Mouse (Mus musculus) thymus, adult 2 months (tissue): Measurements from ENCODE around the gene Ttc39b. TPM values are rescaled to one million over a fixed set of nuclear protein-coding genes. Genes with fewer than 3 reads are reported as not detected.

Experiments
- DNase-seq: peaks from one replicate; pipeline ENCODE4 v3.0.0; 2021
- H3K27ac ChIP-seq: fragments of 200-500 bp; 2 replicates; pipeline ENCODE4 v1.5.1; 2012; ENCODE audit warnings: low read length, control low read depth; ENCODE audit not compliant: control insufficient read depth, insufficient read depth
- H3K27me3 ChIP-seq: fragments of 200-500 bp; 2 replicates; pipeline ENCODE4 v1.6.1; 2012; ENCODE audit warnings: mild to moderate bottlenecking, low read length, moderate library complexity, mixed read lengths; ENCODE audit not compliant: control insufficient read depth, insufficient read depth
- H3K36me3 ChIP-seq: fragments of 200-500 bp; 2 replicates; pipeline ENCODE4 v1.6.1; 2012; ENCODE audit warnings: mild to moderate bottlenecking, low read length, moderate library complexity; ENCODE audit not compliant: control insufficient read depth, insufficient read depth
- H3K4me1 ChIP-seq: fragments of 200-500 bp; replicated peaks from 2 replicates; pipeline ENCODE4 v1.6.1; 2012; ENCODE audit warnings: low read length; ENCODE audit not compliant: control insufficient read depth, insufficient read depth
- H3K4me3 ChIP-seq: fragments of 200-500 bp; 2 replicates; pipeline ENCODE4 v1.5.1; 2012; ENCODE audit warnings: mild to moderate bottlenecking, low read length, control low read depth, moderate library complexity; ENCODE audit not compliant: control insufficient read depth, insufficient read depth
- CTCF ChIP-seq: fragments of 200-500 bp; IDR thresholded peaks from 2 replicates; pipeline ENCODE4 v1.5.1; 2012; ENCODE audit warnings: mild to moderate bottlenecking, control low read depth, low read length, moderate library complexity, borderline replicate concordance; ENCODE audit not compliant: control insufficient read depth, poor library complexity, insufficient read depth; ENCODE audit errors: extremely low read depth
- POLR2A ChIP-seq: fragments of 200-500 bp; IDR thresholded peaks from 2 replicates; pipeline ENCODE4 v1.6.1; 2012; ENCODE audit warnings: mild to moderate bottlenecking, low read length, control low read depth, moderate library complexity; ENCODE audit not compliant: control insufficient read depth, poor library complexity, insufficient read depth; ENCODE audit errors: extremely low read depth
- WGBS: fragments of 180-500 bp; shearing (Covaris S2); methylation state at CpG from one replicate; pipeline ENCODE4 v1.1.7; 2018; 5-methylcytosine and 5-hydroxymethylcytosine counted together
- polyA plus RNA-seq: library from polyadenylated mRNA; depleted of rRNA; stranded (reverse); fragments of >200 nt; gene quantifications from 2 replicates; pipeline ENCODE4 v1.2.3, GENCODE M21; 2012

Ttc39b gene
- polyA plus RNA-seq, 1 experiment: 2.5 TPM

GRCm38 (mm10) chr4:83206416-83206802, 117.6 kb downstream of the Ttc39b start:
- DNase-seq: no peak
- TF ChIP-seq POLR2A (no peak), CTCF (no peak)
- Histone ChIP-seq H3K36me3 (no peaks in the 10 kb centered on the region), H3K4me1 (no peaks in the 10 kb centered on the region), H3K27ac (no peak overlapping the region), H3K4me3 (no peak overlapping the region), H3K27me3 (no peaks in the 10 kb centered on the region)
- WGBS: 91% methylated on average over 2 of the region's 2 CpGs

DNA sequence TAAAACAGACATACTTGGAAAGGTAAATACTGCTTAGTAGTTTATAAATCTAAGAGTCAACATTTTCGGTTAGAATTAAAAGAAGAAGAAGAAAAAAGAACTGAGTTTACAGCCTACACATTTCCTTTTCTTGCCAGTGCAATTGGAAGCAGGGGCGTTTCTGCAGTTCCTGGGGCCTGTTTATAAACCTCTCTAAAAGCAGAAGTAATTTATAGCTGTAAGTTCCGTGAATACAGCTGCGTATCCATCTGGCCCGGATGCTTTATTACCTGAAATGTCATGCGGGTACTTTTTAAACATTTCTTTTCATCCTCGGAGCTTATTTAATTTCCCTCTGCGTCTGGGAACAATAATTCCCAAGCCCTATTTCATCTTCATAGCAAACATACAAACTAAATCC, 124.7 kb downstream of the Ttc39b start:
- H3K27me3 ChIP-seq: no peaks in the 10 kb centered on the region
- 2% methylated on average over 8 of the region's 8 CpGs for WGBS
- no peak overlapping the region for H3K27ac ChIP-seq
- TF ChIP-seq POLR2A: no peak
- no peak for TF ChIP-seq CTCF
- H3K4me3 ChIP-seq: no peak overlapping the region
- no peaks in the 10 kb centered on the region for H3K36me3 ChIP-seq
- H3K4me1 ChIP-seq: no peaks in the 10 kb centered on the region
- no peak for DNase-seq

GRCm38 (mm10) chr4:83198123-83198522, 125.9 kb downstream of the Ttc39b start:
- TF ChIP-seq POLR2A (no peak), CTCF (no peak)
- Histone ChIP-seq H3K27ac (no peak overlapping the region), H3K27me3 (no peaks in the 10 kb centered on the region), H3K36me3 (no peaks in the 10 kb centered on the region), H3K4me3 (no peak overlapping the region), H3K4me1 (no peaks in the 10 kb centered on the region)
- DNase-seq: no peak
- WGBS: 71% methylated on average over 3 of the region's 3 CpGs

DNA sequence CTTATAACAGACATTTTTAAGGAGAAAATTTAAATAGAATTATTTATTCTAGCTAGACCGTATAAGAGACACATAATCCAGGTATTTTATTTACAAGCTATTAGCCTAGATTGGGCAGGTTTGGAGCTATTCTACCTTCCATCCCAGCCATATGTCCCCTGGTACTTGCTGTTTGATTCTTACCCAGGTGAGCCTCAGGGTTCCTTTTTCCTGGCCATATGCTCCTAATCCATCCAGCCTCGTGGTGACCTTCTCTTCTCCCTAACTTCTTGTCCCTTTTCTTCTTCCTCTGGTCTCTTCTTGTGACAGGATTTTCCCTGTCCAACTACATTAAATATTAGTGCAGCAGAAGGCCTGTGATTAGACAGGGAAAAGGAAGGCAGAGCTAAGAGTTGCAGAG, 134.3 kb downstream of the Ttc39b start:
- Histone ChIP-seq H3K4me3 (no peak overlapping the region), H3K4me1 (no peaks in the 10 kb centered on the region), H3K36me3 (no peaks in the 10 kb centered on the region), H3K27ac (no peak overlapping the region), H3K27me3 (no peaks in the 10 kb centered on the region)
- 86% methylated on average over 2 of the region's 2 CpGs for WGBS
- TF ChIP-seq CTCF (no peak), POLR2A (no peak)
- DNase-seq: no peak

- no peak overlapping the region for H3K4me3 ChIP-seq
- H3K27me3 ChIP-seq: no peaks in the 10 kb centered on the region
- no peaks in the 10 kb centered on the region for H3K36me3 ChIP-seq
- 64% methylated on average over 1 of the region's 1 CpGs for WGBS
- no peaks in the 10 kb centered on the region for H3K4me1 ChIP-seq
- H3K27ac ChIP-seq: no peak overlapping the region
- TF ChIP-seq POLR2A (no peak), CTCF (no peak)
- no peak for DNase-seq
These were observed 136.7 kb downstream of the Ttc39b start for GRCm38 (mm10) chr4:83187324-83187723.

- H3K4me3 ChIP-seq: no peak overlapping the region
- no peak for DNase-seq
- WGBS: 88% methylated on average over 6 of the region's 6 CpGs
- no peaks in the 10 kb centered on the region for H3K4me1 ChIP-seq
- no peaks in the 10 kb centered on the region for H3K27me3 ChIP-seq
- no peaks in the 10 kb centered on the region for H3K36me3 ChIP-seq
- H3K27ac ChIP-seq: no peak overlapping the region
- no peak for TF ChIP-seq CTCF
- no peak for TF ChIP-seq POLR2A
These were observed 137.6 kb downstream of the Ttc39b start for GRCm38 (mm10) chr4:83186448-83186847.

- H3K4me1 ChIP-seq: no peaks in the 10 kb centered on the region
- no peak for TF ChIP-seq POLR2A
- TF ChIP-seq CTCF: no peak
- WGBS: 51% methylated on average over 9 of the region's 9 CpGs
- no peaks in the 10 kb centered on the region for H3K36me3 ChIP-seq
- DNase-seq: no peak
- no peak overlapping the region for H3K4me3 ChIP-seq
- H3K27me3 ChIP-seq: no peaks in the 10 kb centered on the region
- no peak overlapping the region for H3K27ac ChIP-seq
These were observed 140.6 kb downstream of the Ttc39b start for GRCm38 (mm10) chr4:83183288-83183930.
